Mouse (Mus musculus) stomach, postnatal 0 days (tissue): Measurements from ENCODE around the gene Ttc38. TPM values are rescaled to one million over a fixed set of nuclear protein-coding genes. Genes with fewer than 3 reads are reported as not detected.
A peak's percentile ranks its signal among the peaks of the same experiment; 100 is the strongest.

ENCODE experiments used
- ATAC-seq: fragments of 200-750 bp; cut with Nextera tagmentation; 2 replicates; pipeline ENCODE4 v1.8.0; 2017; ENCODE audit not compliant: low FRiP score, low TSS enrichment
- DNase-seq: peaks from one replicate; pipeline ENCODE4 v3.0.0-alpha.2; 2016; ENCODE audit warnings: low spot score
- H3K27ac ChIP-seq: fragments of 300-500 bp; sonication (generic); replicated peaks from 2 replicates; pipeline ENCODE4 v1.5.1; 2014; ENCODE audit warnings: mild to moderate bottlenecking, control low read depth
- H3K27me3 ChIP-seq: fragments of 300-500 bp; sonication (generic); 2 replicates; pipeline ENCODE4 v1.6.1; 2014; ENCODE audit warnings: low read length; ENCODE audit not compliant: control insufficient read depth, insufficient read depth
- H3K36me3 ChIP-seq: fragments of 300-500 bp; sonication (generic); 2 replicates; pipeline ENCODE4 v1.6.1; 2014; ENCODE audit warnings: low read length, mixed read lengths; ENCODE audit not compliant: control insufficient read depth, insufficient read depth
- H3K4me1 ChIP-seq: fragments of 300-500 bp; sonication (generic); replicated peaks from 2 replicates; pipeline ENCODE4 v1.6.1; 2014; ENCODE audit warnings: antibody characterized with exemption; ENCODE audit not compliant: control insufficient read depth, insufficient read depth
- H3K4me2 ChIP-seq: fragments of 300-500 bp; sonication (generic); replicated peaks from 2 replicates; pipeline ENCODE4 v1.6.1; 2014; ENCODE audit warnings: low read depth, mild to moderate bottlenecking, control low read depth, moderate library complexity
- H3K4me3 ChIP-seq: fragments of 300-500 bp; sonication (generic); 2 replicates; pipeline ENCODE4 v1.5.1; 2014; ENCODE audit warnings: low read depth, low read length, control low read depth
- H3K9ac ChIP-seq: fragments of 300-500 bp; sonication (generic); 2 replicates; pipeline ENCODE4 v1.6.1; 2014; ENCODE audit warnings: mild to moderate bottlenecking, low read length, control low read depth, mixed read lengths
- H3K9me3 ChIP-seq: fragments of 300-500 bp; sonication (generic); 2 replicates; pipeline ENCODE4 v1.6.1; 2016; ENCODE audit warnings: low read length; ENCODE audit not compliant: control insufficient read depth
- CTCF ChIP-seq: IDR thresholded peaks from 2 replicates; pipeline ENCODE4 v1.5.1; 2016; ENCODE audit warnings: antibody characterized with exemption, low read depth, mild to moderate bottlenecking, moderate library complexity
- EP300 ChIP-seq: optimal IDR thresholded peaks from 2 replicates; pipeline ENCODE3; 2016; ENCODE audit warnings: antibody characterized with exemption
- WGBS: fragments of 180-500 bp; shearing (Covaris S2); extraction: QIAGEN DNeasy Blood & Tissue Kit; methylation state at CpG from one replicate; pipeline ENCODE4 v1.1.7; 2014; 5-methylcytosine and 5-hydroxymethylcytosine counted together
- polyA plus RNA-seq: library from polyadenylated mRNA; unstranded; fragments of >200 nt; fragmentation: Nextera tagmentation; extraction: Ambion mirVana; gene quantifications from 2 replicates; pipeline ENCODE4 v1.2.1, GENCODE M21; 2015

Ttc38 gene
- polyA plus RNA-seq, 1 experiment from 2014 or later = 15.6 TPM

GRCm38 (mm10) chr15:85806886-85807285 is 25.2 kb upstream of the Ttc38 start:
- WGBS = 70% methylated on average over 4 of the region's 4 CpGs
- Histone ChIP-seq H3K27me3 (no peaks in the 10 kb centered on the region), H3K4me2 (no peak overlapping the region), H3K36me3 (no peaks in the 10 kb centered on the region), H3K4me3 (no peak overlapping the region), H3K27ac (no peak overlapping the region), H3K9me3 (no peaks in the 10 kb centered on the region), H3K4me1 (no peaks in the 10 kb centered on the region), H3K9ac (no peak overlapping the region)
- no peak for TF ChIP-seq EP300
- no peak for TF ChIP-seq CTCF
- DNase-seq (no peak), ATAC-seq (no peak)

- H3K36me3 ChIP-seq = no peaks in the 10 kb centered on the region
- ATAC-seq = no peak
These were observed 24.7 kb upstream of the Ttc38 start for GRCm38 (mm10) chr15:85807404-85807803.

GRCm38 (mm10) chr15:85808031-85808430 is 24.1 kb upstream of the Ttc38 start:
- ATAC-seq (no peak), DNase-seq (no peak)
- no peaks in the 10 kb centered on the region for H3K4me1 ChIP-seq
- TF ChIP-seq EP300 (no peak), CTCF (no peak)
- no peak overlapping the region for H3K27ac ChIP-seq
- H3K27me3 ChIP-seq = no peaks in the 10 kb centered on the region
- H3K9ac ChIP-seq = no peak overlapping the region
- H3K9me3 ChIP-seq = no peaks in the 10 kb centered on the region
- H3K4me2 ChIP-seq = no peak overlapping the region
- 80% methylated on average over 6 of the region's 6 CpGs for WGBS
- H3K36me3 ChIP-seq = no peaks in the 10 kb centered on the region
- H3K4me3 ChIP-seq = no peak overlapping the region

More at GRCm38 (mm10) chr15:85807404-85807803, 24.7 kb upstream of the Ttc38 start:
- WGBS = 83% methylated on average over 4 of the region's 4 CpGs
- no peak overlapping the region for H3K4me2 ChIP-seq
- no peak overlapping the region for H3K27ac ChIP-seq
- DNase-seq = no peak
- no peaks in the 10 kb centered on the region for H3K9me3 ChIP-seq
- H3K27me3 ChIP-seq = no peaks in the 10 kb centered on the region
- TF ChIP-seq EP300 (no peak), CTCF (no peak)
- H3K4me3 ChIP-seq = no peak overlapping the region
- no peak overlapping the region for H3K9ac ChIP-seq
- no peaks in the 10 kb centered on the region for H3K4me1 ChIP-seq

GRCm38 (mm10) chr15:85808434-85808833 is 23.7 kb upstream of the Ttc38 start:
- ATAC-seq (no peak), DNase-seq (no peak)
- no peak overlapping the region for H3K27ac ChIP-seq
- H3K9ac ChIP-seq = no peak overlapping the region
- no peaks in the 10 kb centered on the region for H3K36me3 ChIP-seq
- H3K4me2 ChIP-seq = no peak overlapping the region
- TF ChIP-seq CTCF (peak; percentile 41), EP300 (no peak)
- H3K4me1 ChIP-seq = no peaks in the 10 kb centered on the region
- H3K4me3 ChIP-seq = no peak overlapping the region
- no peaks in the 10 kb centered on the region for H3K9me3 ChIP-seq
- WGBS = 52% methylated on average over 8 of the region's 8 CpGs
- no peaks in the 10 kb centered on the region for H3K27me3 ChIP-seq

- no peak overlapping the region for H3K4me2 ChIP-seq
- WGBS = 81% methylated on average over 12 of the region's 12 CpGs
- H3K4me1 ChIP-seq = no peaks in the 10 kb centered on the region
- no peaks in the 10 kb centered on the region for H3K9me3 ChIP-seq
- ATAC-seq = no peak
- H3K4me3 ChIP-seq = no peak overlapping the region
- no peak overlapping the region for H3K27ac ChIP-seq
- no peak for DNase-seq
- H3K36me3 ChIP-seq = no peaks in the 10 kb centered on the region
- TF ChIP-seq EP300 (no peak), CTCF (no peak)
- no peak overlapping the region for H3K9ac ChIP-seq
- no peaks in the 10 kb centered on the region for H3K27me3 ChIP-seq
These were observed 23.0 kb upstream of the Ttc38 start for GRCm38 (mm10) chr15:85809091-85809490.

GRCm38 (mm10) chr15:85810462-85810805 is 21.7 kb upstream of the Ttc38 start:
- H3K9me3 ChIP-seq = no peaks in the 10 kb centered on the region
- ATAC-seq = no peak
- no peaks in the 10 kb centered on the region for H3K36me3 ChIP-seq
- H3K4me3 ChIP-seq = peak overlapping the region; percentile 73; the same call in 1 of the 2 replicates
- DNase-seq = no peak
- TF ChIP-seq EP300 (no peak), CTCF (no peak)
- WGBS = 57% methylated on average over 5 of the region's 5 CpGs
- no peak overlapping the region; the same call in 1 of the 2 replicates for H3K27ac ChIP-seq
- no peaks in the 10 kb centered on the region for H3K27me3 ChIP-seq
- H3K4me2 ChIP-seq = peak overlapping the region; percentile 93
- no peaks in the 10 kb centered on the region for H3K4me1 ChIP-seq
- H3K9ac ChIP-seq = no peak overlapping the region
